Mouse (Mus musculus): ENCODE measurements around the gene Aatk. TPM values are rescaled to one million over a fixed set of nuclear protein-coding genes. Genes with fewer than 3 reads are reported as not detected.
A peak's percentile ranks its signal among the peaks of the same experiment; 100 is the strongest.

Aatk gene
- polyA plus RNA-seq, 1 experiment from 2014 or later, result 1.3 TPM

GRCm38 (mm10) chr11:120033473-120033872 is 13.5 kb downstream of the Aatk start:
- no peak overlapping the region for H3K9ac ChIP-seq (ENCODE audit: low read length)
- WGBS, result 74% methylated on average over 3 of the region's 3 CpGs

DNA sequence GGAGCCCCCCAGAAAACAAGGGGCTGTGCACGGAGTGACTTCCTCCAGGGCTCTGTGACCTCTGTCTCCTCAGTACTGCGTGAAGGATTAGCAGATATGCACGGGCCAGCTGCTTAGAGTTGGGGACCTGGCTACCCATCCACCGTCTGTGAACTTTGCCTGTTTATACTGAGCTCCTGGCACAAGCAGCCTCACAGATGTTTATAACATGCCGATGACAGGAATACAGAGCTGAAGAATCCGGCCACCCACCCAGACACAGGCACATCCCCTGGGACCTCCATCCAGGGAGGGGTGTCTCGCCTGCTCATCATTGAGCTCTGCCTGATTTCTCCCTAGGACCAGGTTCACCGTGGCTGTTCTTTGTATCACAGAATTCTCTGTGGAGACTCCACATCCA is 14.9 kb downstream of the Aatk start:
- H3K4me1 ChIP-seq (ENCODE audit: control insufficient read depth, insufficient read depth, low read length), result peaks cover 5% of the 10 kb centered on the region; the same call in 1 of the 2 replicates

More at GRCm38 (mm10) chr11:120033473-120033872, 13.5 kb downstream of the Aatk start:
- no peak for ATAC-seq (ENCODE audit: low FRiP score)
- Histone ChIP-seq H3K27me3 (ENCODE audit: control insufficient read depth, insufficient read depth, low read length) (no peaks in the 10 kb centered on the region; the same call in 1 of the 2 replicates), H3K36me3 (ENCODE audit: control insufficient read depth, insufficient read depth, low read length) (no peaks in the 10 kb centered on the region), H3K27ac (ENCODE audit: low read depth, low read length) (no peak overlapping the region), H3K4me2 (no peak overlapping the region), H3K4me1 (ENCODE audit: control insufficient read depth, insufficient read depth, low read length) (peaks cover 5% of the 10 kb centered on the region; the same call in 1 of the 2 replicates), H3K4me3 (ENCODE audit: low read depth, low read length) (no peak overlapping the region), H3K9me3 (ENCODE audit: control insufficient read depth, low read length) (no peaks in the 10 kb centered on the region)
- DNase-seq (ENCODE audit: low spot score, missing footprints), result no peak

DNA sequence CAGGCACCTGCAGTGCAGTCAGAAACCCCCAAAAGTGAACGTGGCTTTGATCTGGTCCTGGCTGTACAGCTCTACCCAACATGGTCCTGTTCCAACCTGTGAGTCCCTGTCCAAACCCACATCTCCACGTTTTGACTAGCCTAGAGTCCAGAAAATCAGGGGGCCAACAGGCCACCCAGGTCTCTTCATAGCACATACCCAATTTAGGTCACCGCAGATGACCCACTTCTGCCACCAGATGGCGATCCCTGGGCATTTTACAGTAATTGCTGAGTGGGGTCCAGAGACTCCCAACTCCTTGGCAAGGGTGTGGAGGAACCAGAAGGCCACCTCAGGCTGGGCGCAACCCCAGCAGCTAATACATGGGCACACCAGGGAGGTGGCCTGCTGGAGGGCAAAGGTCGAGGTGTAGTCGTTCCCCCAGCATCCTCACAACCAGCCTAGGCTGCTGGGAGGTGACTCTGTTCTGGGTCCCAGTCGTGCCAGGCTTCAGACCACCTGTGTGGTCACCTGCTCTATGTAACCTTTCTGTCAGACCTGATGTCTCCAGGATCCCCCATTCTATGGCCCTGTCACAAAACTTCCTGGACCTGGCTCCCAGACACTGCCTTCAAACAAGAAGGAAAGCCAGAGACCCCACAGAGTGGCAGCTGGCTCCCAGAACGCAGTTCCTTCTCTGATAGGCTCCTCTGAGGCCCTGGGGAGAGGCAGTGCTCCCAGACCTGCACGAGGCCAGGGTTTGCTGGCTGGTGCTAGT is 16.6 kb downstream of the Aatk start:
- DNase-seq (ENCODE audit: low spot score, missing footprints) (peak; percentile 89), ATAC-seq (ENCODE audit: low FRiP score) (0 out of 2 replicates have a peak, but pooled peaks have one; percentile 48)
- Histone ChIP-seq H3K27ac (ENCODE audit: low read depth, low read length) (no peak overlapping the region), H3K4me3 (ENCODE audit: low read depth, low read length) (no peak overlapping the region), H3K9me3 (ENCODE audit: control insufficient read depth, low read length) (no peaks in the 10 kb centered on the region), H3K27me3 (ENCODE audit: control insufficient read depth, insufficient read depth, low read length) (no peaks in the 10 kb centered on the region; the same call in 1 of the 2 replicates), H3K9ac (ENCODE audit: low read length) (no peak overlapping the region), H3K36me3 (ENCODE audit: control insufficient read depth, insufficient read depth, low read length) (no peaks in the 10 kb centered on the region), H3K4me1 (ENCODE audit: control insufficient read depth, insufficient read depth, low read length) (peaks cover 5% of the 10 kb centered on the region; the same call in 1 of the 2 replicates), H3K4me2 (no peak overlapping the region)
- 42% methylated on average over 10 of the region's 10 CpGs for WGBS

More for the DNA sequence above, 14.9 kb downstream of the Aatk start:
- H3K4me3 ChIP-seq (ENCODE audit: low read depth, low read length), result no peak overlapping the region
- no peak overlapping the region for H3K4me2 ChIP-seq
- no peaks in the 10 kb centered on the region; the same call in 1 of the 2 replicates for H3K27me3 ChIP-seq (ENCODE audit: control insufficient read depth, insufficient read depth, low read length)
- WGBS, result 65% methylated on average over 8 of the region's 8 CpGs
- ATAC-seq (ENCODE audit: low FRiP score) (no peak), DNase-seq (ENCODE audit: low spot score, missing footprints) (no peak)
- no peak overlapping the region for H3K9ac ChIP-seq (ENCODE audit: low read length)
- no peak overlapping the region for H3K27ac ChIP-seq (ENCODE audit: low read depth, low read length)
- no peaks in the 10 kb centered on the region for H3K36me3 ChIP-seq (ENCODE audit: control insufficient read depth, insufficient read depth, low read length)
- H3K9me3 ChIP-seq (ENCODE audit: control insufficient read depth, low read length), result no peaks in the 10 kb centered on the region

- H3K4me2 ChIP-seq, result no peak overlapping the region
- ATAC-seq (ENCODE audit: low FRiP score), result 0 out of 2 replicates have a peak, but pooled peaks have one; percentile 22
- no peak overlapping the region for H3K4me3 ChIP-seq (ENCODE audit: low read depth, low read length)
- H3K9ac ChIP-seq (ENCODE audit: low read length), result no peak overlapping the region
- 43% methylated on average over 9 of the region's 9 CpGs for WGBS
- H3K9me3 ChIP-seq (ENCODE audit: control insufficient read depth, low read length), result no peaks in the 10 kb centered on the region
- peak; percentile 87 for DNase-seq (ENCODE audit: low spot score, missing footprints)
- H3K36me3 ChIP-seq (ENCODE audit: control insufficient read depth, insufficient read depth, low read length), result no peaks in the 10 kb centered on the region
- peaks cover 5% of the 10 kb centered on the region; the same call in 1 of the 2 replicates for H3K4me1 ChIP-seq (ENCODE audit: control insufficient read depth, insufficient read depth, low read length)
- no peak overlapping the region for H3K27ac ChIP-seq (ENCODE audit: low read depth, low read length)
- no peaks in the 10 kb centered on the region; the same call in 1 of the 2 replicates for H3K27me3 ChIP-seq (ENCODE audit: control insufficient read depth, insufficient read depth, low read length)
Measured at GRCm38 (mm10) chr11:120029431-120030144, 17.4 kb downstream of the Aatk start.

- H3K4me2 ChIP-seq, result no peak overlapping the region
- H3K4me1 ChIP-seq (ENCODE audit: control insufficient read depth, insufficient read depth, low read length), result peaks cover 3% of the 10 kb centered on the region; the same call in 1 of the 2 replicates
- ATAC-seq (ENCODE audit: low FRiP score) (no peak), DNase-seq (ENCODE audit: low spot score, missing footprints) (no peak)
- WGBS, result 79% methylated on average over 18 of the region's 18 CpGs
- no peak overlapping the region for H3K9ac ChIP-seq (ENCODE audit: low read length)
- no peaks in the 10 kb centered on the region for H3K9me3 ChIP-seq (ENCODE audit: control insufficient read depth, low read length)
- H3K4me3 ChIP-seq (ENCODE audit: low read depth, low read length), result no peak overlapping the region
- no peaks in the 10 kb centered on the region for H3K36me3 ChIP-seq (ENCODE audit: control insufficient read depth, insufficient read depth, low read length)
- H3K27me3 ChIP-seq (ENCODE audit: control insufficient read depth, insufficient read depth, low read length), result no peaks in the 10 kb centered on the region; the same call in 1 of the 2 replicates
- no peak overlapping the region for H3K27ac ChIP-seq (ENCODE audit: low read depth, low read length)
Measured at GRCm38 (mm10) chr11:120028319-120029092, 18.5 kb downstream of the Aatk start.

GRCm38 (mm10) chr11:120026941-120027340 is 20.0 kb downstream of the Aatk start:
- WGBS, result 74% methylated on average over 3 of the region's 3 CpGs
- Histone ChIP-seq H3K4me3 (ENCODE audit: low read depth, low read length) (no peak overlapping the region), H3K36me3 (ENCODE audit: control insufficient read depth, insufficient read depth, low read length) (no peaks in the 10 kb centered on the region), H3K27me3 (ENCODE audit: control insufficient read depth, insufficient read depth, low read length) (no peaks in the 10 kb centered on the region; the same call in 1 of the 2 replicates), H3K9ac (ENCODE audit: low read length) (no peak overlapping the region), H3K27ac (ENCODE audit: low read depth, low read length) (no peak overlapping the region), H3K9me3 (ENCODE audit: control insufficient read depth, low read length) (no peaks in the 10 kb centered on the region), H3K4me2 (no peak overlapping the region), H3K4me1 (ENCODE audit: control insufficient read depth, insufficient read depth, low read length) (peaks cover 10% of the 10 kb centered on the region)
- ATAC-seq (ENCODE audit: low FRiP score) (no peak), DNase-seq (ENCODE audit: low spot score, missing footprints) (no peak)

DNA sequence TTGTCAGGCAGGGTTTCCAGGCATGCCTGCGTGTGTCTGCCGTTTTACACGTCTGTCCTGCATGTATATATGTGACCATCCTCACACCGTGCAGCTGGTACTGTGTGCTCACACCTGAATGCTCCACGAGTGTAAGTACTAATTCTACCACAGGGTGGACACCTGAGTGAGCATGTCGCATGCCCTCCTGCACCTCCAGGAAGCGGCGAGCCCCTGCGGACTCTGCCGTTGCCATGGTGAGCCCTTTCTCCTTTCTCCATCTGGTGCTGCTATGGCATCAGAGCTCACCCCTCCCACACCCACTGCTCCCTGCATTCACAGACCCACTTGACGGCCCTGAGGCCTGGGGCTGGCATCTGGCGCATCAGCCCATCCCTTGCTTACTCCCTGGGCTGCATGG is 24.1 kb downstream of the Aatk start:
- 48% methylated on average over 12 of the region's 12 CpGs for WGBS
- H3K27ac ChIP-seq (ENCODE audit: low read depth, low read length), result no peak overlapping the region
- H3K9ac ChIP-seq (ENCODE audit: low read length), result peak overlapping the region; percentile 24; the same call in 1 of the 2 replicates
- no peak overlapping the region for H3K4me3 ChIP-seq (ENCODE audit: low read depth, low read length)
- peak; percentile 46; the same call in 1 of the 2 replicates for ATAC-seq (ENCODE audit: low FRiP score)
- no peak overlapping the region for H3K4me2 ChIP-seq
- H3K36me3 ChIP-seq (ENCODE audit: control insufficient read depth, insufficient read depth, low read length), result no peaks in the 10 kb centered on the region
- H3K27me3 ChIP-seq (ENCODE audit: control insufficient read depth, insufficient read depth, low read length), result no peaks in the 10 kb centered on the region
- no peak for DNase-seq (ENCODE audit: low spot score, missing footprints)
- H3K9me3 ChIP-seq (ENCODE audit: control insufficient read depth, low read length), result no peaks in the 10 kb centered on the region
- peaks cover 20% of the 10 kb centered on the region for H3K4me1 ChIP-seq (ENCODE audit: control insufficient read depth, insufficient read depth, low read length)

- no peak for ATAC-seq (ENCODE audit: low FRiP score)
- H3K4me3 ChIP-seq (ENCODE audit: low read depth, low read length), result no peak overlapping the region
Measured at GRCm38 (mm10) chr11:120022216-120022615, 24.8 kb downstream of the Aatk start.

More at GRCm38 (mm10) chr11:120022216-120022615, 24.8 kb downstream of the Aatk start:
- H3K9me3 ChIP-seq (ENCODE audit: control insufficient read depth, low read length), result no peaks in the 10 kb centered on the region
- H3K27ac ChIP-seq (ENCODE audit: low read depth, low read length), result no peak overlapping the region
- no peak overlapping the region for H3K9ac ChIP-seq (ENCODE audit: low read length)
- DNase-seq (ENCODE audit: low spot score, missing footprints), result no peak
- H3K4me2 ChIP-seq, result no peak overlapping the region
- no peaks in the 10 kb centered on the region for H3K36me3 ChIP-seq (ENCODE audit: control insufficient read depth, insufficient read depth, low read length)
- no peaks in the 10 kb centered on the region for H3K27me3 ChIP-seq (ENCODE audit: control insufficient read depth, insufficient read depth, low read length)
- peaks cover 20% of the 10 kb centered on the region for H3K4me1 ChIP-seq (ENCODE audit: control insufficient read depth, insufficient read depth, low read length)
- WGBS, result 53% methylated on average over 8 of the region's 8 CpGs
